Mouse (Mus musculus) frontal cortex, adult (tissue): ENCODE measurements around the gene Atp8b2.

Experiments
- ATAC-seq: cut with Nextera tagmentation; 2 replicates; pipeline ENCODE4 v1.9.2; 2017; ENCODE audit warnings: mild to moderate bottlenecking, moderate library complexity, mixed read lengths; ENCODE audit not compliant: low TSS enrichment

Atp8b2 gene

GRCm38 (mm10) chr3:89960469-89960868 lies 2.8 kb downstream of the Atp8b2 start:
- ATAC-seq, result peak; percentile 66

- peak; percentile 64 for ATAC-seq
Measured at GRCm38 (mm10) chr3:89959435-89959834, 3.9 kb downstream of the Atp8b2 start.

- no peak for ATAC-seq
Measured at GRCm38 (mm10) chr3:89957880-89958279, 5.4 kb downstream of the Atp8b2 start.

- no peak for ATAC-seq
Measured at GRCm38 (mm10) chr3:89956177-89956971, 6.9 kb downstream of the Atp8b2 start.

GRCm38 (mm10) chr3:89953420-89953819 lies 9.9 kb downstream of the Atp8b2 start:
- ATAC-seq, result peak; percentile 66

GRCm38 (mm10) chr3:89948655-89949054 lies 14.7 kb downstream of the Atp8b2 start:
- peak; percentile 73 for ATAC-seq

- no peak for ATAC-seq
Measured at GRCm38 (mm10) chr3:89948021-89948420, 15.3 kb downstream of the Atp8b2 start.

- no peak for ATAC-seq
Measured at GRCm38 (mm10) chr3:89945026-89945425, 18.3 kb downstream of the Atp8b2 start.

GRCm38 (mm10) chr3:89942894-89943293 lies 20.4 kb downstream of the Atp8b2 start:
- no peak for ATAC-seq

GRCm38 (mm10) chr3:89936495-89936894 lies 26.8 kb downstream of the Atp8b2 start:
- no peak for ATAC-seq

- ATAC-seq, result no peak
Measured at GRCm38 (mm10) chr3:89932925-89933324, 30.4 kb downstream of the Atp8b2 start.

- ATAC-seq, result no peak
Measured at GRCm38 (mm10) chr3:89928956-89929355, 34.4 kb downstream of the Atp8b2 start.

GRCm38 (mm10) chr3:89926440-89926839 lies 36.9 kb downstream of the Atp8b2 start:
- no peak for ATAC-seq

GRCm38 (mm10) chr3:89920711-89921110 lies 42.6 kb downstream of the Atp8b2 start:
- no peak for ATAC-seq

- no peak for ATAC-seq
Measured at GRCm38 (mm10) chr3:89917408-89917807, 45.9 kb downstream of the Atp8b2 start.

- no peak for ATAC-seq
Measured at GRCm38 (mm10) chr3:89916622-89917021, 46.7 kb downstream of the Atp8b2 start.

- ATAC-seq, result no peak
Measured at GRCm38 (mm10) chr3:89914700-89915099, 48.6 kb downstream of the Atp8b2 start.

GRCm38 (mm10) chr3:89912543-89913391 lies 50.5 kb downstream of the Atp8b2 start, which contains the start of gene Il6ra:
TSS of gene Il6ra (minus strand) at chr3:89913196.
- peak; percentile 79 for ATAC-seq

GRCm38 (mm10) chr3:89912108-89912542 lies 51.2 kb downstream of the Atp8b2 start:
- no peak for ATAC-seq

GRCm38 (mm10) chr3:89911207-89911606 lies 52.1 kb downstream of the Atp8b2 start:
- no peak for ATAC-seq

- ATAC-seq, result no peak
Measured at GRCm38 (mm10) chr3:89909703-89910542, 53.4 kb downstream of the Atp8b2 start.

- no peak for ATAC-seq
Measured at GRCm38 (mm10) chr3:89908836-89909235, 54.5 kb downstream of the Atp8b2 start.
